Mouse (Mus musculus) C2C12 (cell line): ENCODE measurements around the gene Irf1. TPM values are rescaled to one million over a fixed set of nuclear protein-coding genes. Genes with fewer than 3 reads are reported as not detected.

Experiments
- H3K27me3 ChIP-seq: one replicate; pipeline ENCODE4 v1.6.1; 2011; ENCODE audit not compliant: control insufficient read depth, insufficient read depth, insufficient read length
- H3K36me3 ChIP-seq: one replicate; pipeline ENCODE4 v1.6.1; 2011; ENCODE audit not compliant: control insufficient read depth, insufficient read depth
- H3K4me3 ChIP-seq: one replicate; pipeline ENCODE4 v1.5.1; 2011; ENCODE audit warnings: mild to moderate bottlenecking, control low read depth; ENCODE audit not compliant: poor library complexity, insufficient read depth, severe bottlenecking
- H3K79me2 ChIP-seq: one replicate; pipeline ENCODE4 v1.6.1; 2011; ENCODE audit not compliant: control insufficient read depth, insufficient read depth
- H3K79me3 ChIP-seq: one replicate; pipeline ENCODE4 v1.6.1; 2011; ENCODE audit warnings: low read depth, control low read depth
- H3ac ChIP-seq: one replicate; pipeline ENCODE3; 2011; ENCODE audit warnings: low read depth; ENCODE audit not compliant: control insufficient read depth, insufficient read length
- CEBPB ChIP-seq: IDR thresholded peaks from one replicate; pipeline ENCODE4 v1.6.1; 2011; ENCODE audit warnings: low read depth, mild to moderate bottlenecking, control low read depth, moderate library complexity
- CTCF ChIP-seq: IDR thresholded peaks from one replicate; pipeline ENCODE4 v1.5.1; 2011; ENCODE audit not compliant: control insufficient read depth, insufficient read depth, insufficient read length
- FOSL1 ChIP-seq: IDR thresholded peaks from one replicate; pipeline ENCODE4 v1.8.0; 2011; ENCODE audit warnings: mild to moderate bottlenecking, low read length; ENCODE audit not compliant: poor library complexity, insufficient read depth, severe bottlenecking
- MAX ChIP-seq: IDR thresholded peaks from one replicate; pipeline ENCODE4 v1.6.1; 2011; ENCODE audit warnings: mild to moderate bottlenecking, control low read depth
- MYOD1 ChIP-seq: IDR thresholded peaks from one replicate; pipeline ENCODE4 v1.6.1; 2011; ENCODE audit warnings: low read depth; ENCODE audit not compliant: control insufficient read depth, insufficient read length
- MYOG ChIP-seq: IDR thresholded peaks from one replicate; pipeline ENCODE4 v1.6.1; 2011; ENCODE audit not compliant: control insufficient read depth, insufficient read length; ENCODE audit errors: extremely low read depth
- USF1 ChIP-seq: IDR thresholded peaks from one replicate; pipeline ENCODE4 v1.6.1; 2011; ENCODE audit warnings: low read depth, mild to moderate bottlenecking, control low read depth, moderate library complexity
- polyA plus RNA-seq: library from polyadenylated mRNA; unstranded; fragments of >200 nt; fragmentation: generic; extraction: Trizol; gene quantifications from one replicate; pipeline ENCODE4 v1.2.1, GENCODE M21; 2012; ENCODE audit warnings: missing spikeins

Irf1 gene
- polyA plus RNA-seq, 1 experiment = 26.7 TPM

DNA sequence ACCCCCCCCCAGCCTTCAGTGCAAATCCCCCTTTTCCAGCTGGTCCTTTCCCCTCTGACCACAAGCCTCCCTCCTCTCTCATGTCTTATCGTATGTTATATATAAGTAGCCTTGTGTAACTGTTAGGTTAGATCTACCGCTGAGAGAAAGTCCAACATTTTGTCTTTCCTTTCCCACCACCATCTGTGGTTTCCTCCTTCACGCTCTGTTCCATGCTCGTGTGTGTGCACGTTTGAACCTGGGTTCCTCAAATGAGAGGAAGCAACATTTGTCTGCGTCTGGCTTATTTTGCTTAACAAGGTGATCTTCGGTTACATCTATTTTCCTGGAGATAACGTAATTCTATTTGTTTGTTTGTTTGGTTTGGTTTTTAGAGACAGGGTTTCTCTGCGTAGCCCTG, 21.8 kb upstream of the Irf1 start:
- no peak overlapping the region for H3ac ChIP-seq
- H3K79me3 ChIP-seq = no peaks in the 10 kb centered on the region
- no peak overlapping the region for H3K4me3 ChIP-seq
- no peaks in the 10 kb centered on the region for H3K36me3 ChIP-seq
- no peaks in the 10 kb centered on the region for H3K79me2 ChIP-seq
- H3K27me3 ChIP-seq = no peaks in the 10 kb centered on the region
- TF ChIP-seq FOSL1 (no peak), USF1 (no peak), CTCF (no peak), CEBPB (no peak), MYOG (no peak)

DNA sequence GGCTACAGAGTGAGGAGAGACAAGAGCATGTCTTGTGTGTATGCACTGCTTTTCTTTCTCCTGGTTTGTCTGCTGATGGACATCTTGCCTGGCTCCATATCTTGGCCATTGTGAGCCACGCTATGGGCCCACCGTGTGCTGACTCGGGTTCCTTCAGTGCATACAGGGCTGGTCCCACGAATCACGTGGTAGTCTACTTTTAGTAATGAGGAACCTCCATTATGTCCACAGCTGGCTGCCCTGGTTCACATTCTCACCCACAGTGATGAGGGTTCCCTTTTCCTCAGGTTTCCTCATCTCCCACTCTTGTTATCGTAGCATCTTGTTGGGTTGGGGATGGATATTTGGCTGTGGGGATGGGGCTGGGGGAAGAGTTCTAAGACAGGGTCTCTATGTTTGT, 21.2 kb upstream of the Irf1 start:
- H3K36me3 ChIP-seq = no peaks in the 10 kb centered on the region

DNA sequence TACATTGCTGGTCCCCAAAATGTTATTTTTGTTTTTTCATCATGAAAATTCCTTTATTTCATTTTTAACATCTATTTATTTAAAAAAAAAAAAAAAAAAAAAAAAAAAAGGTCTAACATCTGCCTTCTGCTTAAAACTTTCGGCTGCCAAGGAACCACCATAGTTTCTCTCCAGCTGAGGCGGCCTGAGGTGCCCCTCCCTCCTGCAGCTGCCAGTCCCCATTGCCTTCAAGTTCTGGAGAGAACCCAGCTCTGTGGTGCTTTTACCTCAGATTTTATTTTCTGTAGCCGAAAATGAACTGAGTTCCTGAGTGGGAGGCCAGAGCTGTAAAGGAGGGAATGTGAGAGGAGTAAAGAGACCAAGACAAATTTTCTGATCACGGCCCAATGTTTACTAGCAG, 20.5 kb upstream of the Irf1 start:
- Histone ChIP-seq H3K4me3 (no peak overlapping the region), H3K79me3 (no peaks in the 10 kb centered on the region), H3K27me3 (no peaks in the 10 kb centered on the region), H3K36me3 (no peaks in the 10 kb centered on the region), H3K79me2 (no peaks in the 10 kb centered on the region), H3ac (no peak overlapping the region)
- TF ChIP-seq MYOG (no peak), FOSL1 (no peak), USF1 (no peak), CEBPB (no peak), MAX (no peak), CTCF (no peak), MYOD1 (no peak)

More for the DNA sequence above, 21.2 kb upstream of the Irf1 start:
- Histone ChIP-seq H3ac (no peak overlapping the region), H3K4me3 (no peak overlapping the region), H3K79me3 (no peaks in the 10 kb centered on the region), H3K79me2 (no peaks in the 10 kb centered on the region), H3K27me3 (no peaks in the 10 kb centered on the region)
- no peak for TF ChIP-seq FOSL1
- no peak for TF ChIP-seq MYOG
- TF ChIP-seq CEBPB = no peak
- TF ChIP-seq CTCF = no peak
- no peak for TF ChIP-seq MAX
- TF ChIP-seq USF1 = no peak

DNA sequence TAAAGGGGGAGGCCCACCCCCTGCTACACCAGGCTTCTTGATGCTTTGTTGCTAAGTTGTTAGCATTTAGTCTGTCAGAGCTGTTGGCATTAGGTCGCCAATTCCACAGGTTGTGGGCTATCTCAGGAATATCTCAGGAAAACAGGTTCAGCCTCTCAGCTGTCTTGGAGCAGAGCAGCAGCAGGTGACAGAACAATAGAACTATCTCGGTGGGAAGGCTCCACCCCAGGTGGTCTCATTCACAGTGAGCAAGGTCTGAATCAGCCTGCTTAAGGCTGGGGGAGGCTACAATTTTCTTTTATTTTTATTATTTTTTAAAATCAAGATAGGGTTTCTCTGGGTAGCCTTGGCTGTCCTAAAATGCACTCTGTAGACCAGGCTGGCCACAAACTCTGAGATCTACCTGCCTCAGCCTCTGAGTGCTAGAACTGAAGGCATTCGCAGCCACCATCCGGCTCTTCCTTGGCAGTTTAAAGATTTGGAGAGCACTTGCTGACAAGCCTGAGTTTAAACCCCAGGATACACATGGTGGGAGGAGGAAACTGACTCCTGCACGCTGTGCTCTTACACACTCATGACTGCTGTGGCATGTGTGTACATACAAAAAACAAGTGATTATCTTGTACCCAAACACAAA, 20.0 kb upstream of the Irf1 start:
- H3K27me3 ChIP-seq = no peaks in the 10 kb centered on the region
- TF ChIP-seq CEBPB = no peak
- TF ChIP-seq MAX = no peak
- no peak for TF ChIP-seq MYOG
- TF ChIP-seq FOSL1 = no peak
- TF ChIP-seq MYOD1 = no peak
- TF ChIP-seq USF1 = no peak
- no peak for TF ChIP-seq CTCF
- H3K4me3 ChIP-seq = no peak overlapping the region
- no peak overlapping the region for H3ac ChIP-seq
- no peaks in the 10 kb centered on the region for H3K79me2 ChIP-seq
- no peaks in the 10 kb centered on the region for H3K36me3 ChIP-seq
- no peaks in the 10 kb centered on the region for H3K79me3 ChIP-seq

DNA sequence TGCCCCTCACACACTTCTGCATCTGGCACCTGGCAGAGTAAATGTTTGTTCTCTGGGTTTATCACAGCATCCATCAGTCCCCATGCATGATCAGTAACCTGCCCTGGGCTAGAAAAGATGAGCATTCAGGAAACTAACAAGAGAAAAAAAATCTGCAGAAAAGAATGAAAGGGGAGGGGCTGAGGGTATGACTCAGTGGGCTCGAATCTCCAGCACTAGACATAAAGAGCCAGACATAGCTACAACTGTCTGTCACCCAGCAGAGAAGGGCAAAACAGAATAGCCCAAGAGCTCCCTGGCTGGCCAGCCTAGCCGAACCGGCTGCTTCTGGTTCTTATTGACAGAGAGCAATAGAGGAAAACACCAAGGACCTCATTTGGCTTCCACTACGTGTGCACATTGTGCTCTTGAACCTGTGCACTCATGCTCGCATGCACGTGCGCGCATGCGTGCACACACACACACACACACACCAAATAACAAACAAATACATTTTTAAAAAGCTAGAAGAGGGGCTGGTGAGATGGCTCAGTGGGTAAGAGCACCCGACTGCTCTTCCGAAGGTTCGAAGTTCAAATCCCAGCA, 14.7 kb upstream of the Irf1 start:
- Histone ChIP-seq H3K36me3 (no peaks in the 10 kb centered on the region), H3K27me3 (no peaks in the 10 kb centered on the region), H3K4me3 (no peak overlapping the region), H3K79me3 (no peaks in the 10 kb centered on the region), H3K79me2 (no peaks in the 10 kb centered on the region), H3ac (no peak overlapping the region)
- TF ChIP-seq USF1 = no peak
- TF ChIP-seq MYOG = no peak
- no peak for TF ChIP-seq MYOD1
- TF ChIP-seq MAX = no peak
- TF ChIP-seq CTCF = no peak
- TF ChIP-seq FOSL1 = no peak
- no peak for TF ChIP-seq CEBPB

DNA sequence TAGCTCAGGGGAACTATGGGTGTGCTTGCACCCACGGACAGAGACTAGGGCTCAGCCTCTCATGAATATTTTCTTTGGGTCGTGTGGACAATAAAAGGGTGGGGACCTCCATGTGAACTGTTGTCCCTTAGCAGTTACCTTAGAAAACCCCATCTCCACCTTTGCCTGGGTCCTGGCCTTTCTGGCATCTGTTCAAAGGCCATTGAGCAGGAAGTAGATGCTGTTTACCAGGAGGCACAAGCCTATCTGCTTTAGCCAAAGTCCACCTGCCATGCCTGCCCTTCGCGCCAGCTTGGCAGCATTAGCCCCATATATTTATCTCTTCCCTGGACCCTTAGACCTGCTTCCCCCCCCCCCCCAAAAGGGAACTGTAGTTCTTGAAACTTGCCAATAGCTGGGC, 12.2 kb upstream of the Irf1 start:
- Histone ChIP-seq H3K36me3 (no peaks in the 10 kb centered on the region), H3K27me3 (no peaks in the 10 kb centered on the region), H3ac (no peak overlapping the region), H3K79me2 (no peaks in the 10 kb centered on the region), H3K4me3 (no peak overlapping the region), H3K79me3 (no peaks in the 10 kb centered on the region)
- no peak for TF ChIP-seq MYOD1
- TF ChIP-seq MYOG = no peak
- TF ChIP-seq FOSL1 = no peak
- TF ChIP-seq MAX = no peak
- no peak for TF ChIP-seq CEBPB
- TF ChIP-seq USF1 = no peak
- no peak for TF ChIP-seq CTCF
